Mouse (Mus musculus) cerebellum, adult 11-12 months (tissue): ENCODE data around the gene Capn15.

ENCODE experiments used
- DNase-seq: peaks from one replicate; pipeline ENCODE4 v3.0.0; 2022

The Capn15 gene

DNA sequence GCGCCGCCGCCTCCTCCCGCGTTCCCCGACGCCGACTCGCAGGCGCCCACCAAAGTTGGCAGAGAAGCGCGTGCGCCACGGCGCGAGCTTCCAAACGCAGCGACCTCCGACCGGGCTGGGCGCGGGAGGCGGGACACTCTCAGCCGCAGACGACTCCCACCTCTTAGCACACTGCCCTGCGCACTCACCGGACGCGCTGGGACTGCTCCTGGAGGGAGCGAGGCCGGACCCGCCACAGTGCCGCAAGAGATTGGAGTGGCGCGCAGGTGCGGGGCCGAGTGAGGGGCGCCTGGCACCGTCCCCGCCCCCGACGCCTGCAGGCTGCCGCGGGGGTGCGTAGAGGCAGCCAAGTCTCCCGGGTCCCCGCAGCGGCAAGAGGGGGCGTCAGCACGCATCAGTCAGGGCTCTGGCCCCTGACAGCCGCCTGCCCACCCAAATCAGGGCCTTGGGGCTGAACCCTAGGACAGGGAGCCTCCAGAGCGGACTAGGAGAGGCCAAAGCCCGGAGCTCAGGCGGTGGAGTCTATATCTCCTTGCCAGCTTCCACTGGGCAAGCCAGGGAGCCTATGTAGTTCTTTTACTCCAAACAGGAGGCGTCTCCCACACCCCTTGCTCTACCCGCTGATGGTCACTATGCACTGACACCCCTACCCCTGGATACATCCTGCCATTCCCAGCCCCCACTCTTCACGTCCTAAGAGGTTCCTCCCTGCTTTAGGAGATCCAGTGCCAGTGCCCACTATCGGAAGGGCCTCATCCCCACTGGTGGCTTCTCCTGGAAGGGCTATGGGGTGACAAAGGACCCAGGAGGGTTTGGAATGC, 33.6 kb downstream of the Capn15 start, which contains the start of gene A930017K11Rik:
TSS of gene A930017K11Rik (minus strand) at position 763 of the 821 bp plus-strand sequence.
- DNase-seq: peak; percentile 80

DNA sequence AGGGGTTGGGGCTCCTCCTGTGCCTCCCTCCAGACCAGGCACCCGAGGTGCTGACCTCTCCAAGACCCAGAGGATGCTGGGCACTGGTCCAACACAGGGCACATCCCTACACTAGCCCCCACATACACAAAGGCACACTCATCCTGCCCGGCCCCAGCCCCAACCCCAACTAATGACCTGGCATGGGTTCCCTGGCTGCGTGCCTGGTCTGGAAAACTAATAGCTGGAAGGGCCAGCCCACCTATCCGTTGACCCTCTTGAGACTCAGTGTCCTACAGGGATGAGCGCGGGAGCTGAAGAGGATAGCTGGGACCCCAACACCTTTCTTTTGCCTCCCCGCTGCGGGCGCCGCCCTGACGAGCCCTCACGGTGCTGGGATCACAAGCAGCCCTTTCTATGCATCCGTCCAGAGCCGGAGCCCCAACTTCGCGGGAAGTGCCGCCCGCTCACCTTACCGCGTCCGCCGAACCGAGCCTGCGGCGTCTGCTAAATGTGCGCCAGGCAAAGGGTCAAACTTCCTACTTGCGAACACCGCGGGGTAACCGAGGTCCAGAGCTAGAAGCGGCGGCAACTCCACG, 34.3 kb downstream of the Capn15 start:
- DNase-seq: peak; percentile 82

DNA sequence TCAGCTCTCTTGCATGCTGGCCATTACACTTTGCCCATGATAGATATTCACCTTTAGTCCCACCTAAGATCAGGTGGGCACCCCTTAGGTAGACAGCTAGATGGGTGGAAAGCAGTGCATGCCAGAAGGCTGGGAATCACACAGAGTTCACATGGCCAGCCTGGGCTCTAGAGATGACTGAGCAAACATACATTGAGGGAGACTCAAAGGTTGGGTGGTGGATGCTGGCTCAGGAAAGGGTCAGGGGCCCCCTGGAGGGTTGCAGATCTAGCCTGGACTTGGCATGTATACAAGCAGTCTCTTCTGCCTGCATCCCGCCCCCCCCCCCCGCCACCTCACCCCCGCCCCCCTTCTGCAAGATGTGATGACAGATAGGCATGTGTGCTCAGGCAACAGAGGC, 34.9 kb downstream of the Capn15 start:
- peak; percentile 59 for DNase-seq

DNA sequence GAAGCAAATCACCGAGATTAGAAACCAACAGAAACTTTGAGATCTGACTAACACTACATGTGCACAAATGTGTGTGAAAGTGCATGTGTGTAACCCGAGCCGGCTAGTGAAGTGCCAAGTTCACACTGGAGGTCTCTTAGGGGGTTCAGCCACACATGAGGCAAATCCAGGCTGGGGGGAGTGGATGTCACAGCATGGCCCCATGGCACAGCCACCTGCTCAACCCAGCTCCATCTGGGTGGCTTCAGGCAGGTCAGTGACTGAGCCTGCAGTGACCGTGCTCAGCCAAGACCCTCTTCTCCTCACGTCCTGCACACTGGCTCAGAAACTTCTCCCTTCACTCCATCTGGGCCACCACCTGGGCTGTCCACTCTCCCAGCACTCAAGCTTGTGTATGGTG, 35.6 kb downstream of the Capn15 start:
- peak; percentile 67 for DNase-seq

DNA sequence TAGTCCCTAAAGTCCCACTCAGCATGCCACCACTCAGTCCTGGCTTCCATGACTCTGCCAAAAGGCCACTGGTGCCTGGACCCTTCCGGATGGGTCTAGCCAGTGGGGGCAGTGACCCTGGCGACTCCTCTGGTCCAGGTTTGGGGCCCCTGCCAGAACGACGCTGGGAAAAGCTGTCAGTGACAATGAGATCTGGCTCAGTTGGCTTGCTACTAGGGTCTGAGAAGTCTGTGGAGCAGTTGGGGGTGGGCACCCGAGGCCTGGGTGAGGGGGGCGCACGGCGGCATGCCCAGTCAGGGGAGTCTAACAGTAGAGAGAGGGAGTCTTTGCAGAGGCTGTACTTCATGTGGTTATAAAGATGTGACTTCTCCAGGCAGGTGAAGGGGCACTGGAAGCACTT, 37.5 kb downstream of the Capn15 start:
- DNase-seq: peak; percentile 60

DNA sequence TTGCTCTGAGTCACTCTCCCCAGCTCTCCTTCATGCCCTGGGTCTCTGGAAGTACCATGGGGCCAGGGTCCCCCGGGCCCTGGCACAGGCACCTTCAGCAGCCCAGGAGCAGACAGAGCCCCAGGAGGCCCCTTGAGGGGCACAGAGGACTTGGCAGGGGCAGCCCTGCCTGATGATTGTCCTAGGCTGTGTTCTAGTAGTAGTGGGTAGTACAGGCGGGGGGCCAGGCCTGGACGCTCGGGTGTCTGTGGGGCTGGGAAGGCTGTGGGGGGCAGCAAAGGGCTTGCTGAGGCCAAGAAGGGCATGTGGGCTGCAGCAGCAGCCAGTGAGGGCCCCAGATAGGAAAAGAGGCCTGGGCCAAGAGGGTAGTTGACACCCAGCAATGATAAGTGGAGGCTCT, 38.0 kb downstream of the Capn15 start:
- peak; percentile 54 for DNase-seq

DNA sequence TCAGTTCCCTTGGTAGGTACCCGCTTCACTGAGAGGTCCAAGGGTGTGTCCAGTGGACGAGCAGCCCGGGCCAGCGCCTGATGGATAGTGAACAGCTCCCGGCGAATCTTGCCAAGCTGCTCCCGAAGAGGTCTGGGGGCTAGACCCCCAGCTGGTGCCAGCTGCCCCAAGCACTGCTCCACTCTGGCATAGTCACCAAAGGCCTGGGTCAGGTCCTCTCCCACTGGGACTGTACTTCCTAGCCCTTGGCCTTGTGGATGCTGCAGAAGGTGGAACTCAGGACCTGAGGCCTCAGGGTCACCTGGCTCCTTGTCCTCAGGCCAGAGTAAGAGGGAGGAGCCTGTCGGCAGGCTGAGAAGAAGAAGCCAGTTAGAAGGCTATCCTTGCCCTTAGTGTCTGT, 38.7 kb downstream of the Capn15 start:
- DNase-seq: peak; percentile 46

DNA sequence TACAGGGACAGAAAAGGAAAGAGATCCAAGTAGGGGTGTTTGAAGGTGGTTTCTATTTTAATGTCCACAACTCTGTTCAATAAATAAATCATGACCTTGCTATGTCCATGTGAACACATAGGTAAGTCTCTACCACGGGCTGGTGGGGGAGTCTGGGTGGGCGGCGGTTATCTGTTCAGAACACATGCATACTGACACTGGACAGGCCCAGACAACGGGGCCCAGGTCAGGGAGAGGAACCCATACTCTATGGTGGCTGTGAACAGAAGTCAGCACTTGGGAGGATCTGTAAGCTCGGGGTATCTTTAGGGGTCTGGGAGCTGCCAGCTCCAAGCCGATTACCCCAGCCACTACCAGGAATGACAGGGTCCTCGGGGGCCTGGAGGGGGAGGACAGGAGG, 39.2 kb downstream of the Capn15 start:
- DNase-seq: peak; percentile 39

DNA sequence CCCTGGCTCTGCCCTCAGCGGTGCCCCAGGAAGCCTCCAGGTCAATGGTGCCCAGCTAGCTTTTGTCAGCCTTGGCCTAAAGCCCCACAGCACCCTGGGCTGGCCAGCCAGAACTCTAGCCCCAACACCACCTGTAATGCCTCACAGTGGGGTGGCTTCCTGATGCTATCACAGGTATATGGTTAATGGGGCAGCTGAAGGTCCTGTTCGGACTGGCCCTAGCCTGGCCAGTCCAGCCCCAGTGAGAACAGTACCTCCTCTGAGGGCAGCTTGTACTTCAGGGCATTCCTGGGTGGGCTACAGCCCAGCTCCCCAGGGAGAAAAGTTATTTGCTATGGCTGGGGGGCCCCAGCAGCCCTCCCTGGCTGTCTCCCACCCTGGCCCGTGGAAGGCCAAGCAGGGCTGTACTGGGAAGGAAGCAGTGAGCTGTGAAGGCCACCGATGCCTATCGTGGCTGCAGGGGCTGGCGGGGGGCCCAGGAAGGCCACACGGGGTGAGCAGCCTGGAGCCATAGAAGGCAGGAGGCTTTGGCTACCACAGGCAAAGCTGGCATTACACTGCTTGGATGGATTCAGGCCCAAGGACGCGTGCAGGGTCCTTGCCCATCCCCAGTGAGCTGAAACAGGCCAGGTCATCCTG, 40.0 kb downstream of the Capn15 start:
- DNase-seq: peak; percentile 48

DNA sequence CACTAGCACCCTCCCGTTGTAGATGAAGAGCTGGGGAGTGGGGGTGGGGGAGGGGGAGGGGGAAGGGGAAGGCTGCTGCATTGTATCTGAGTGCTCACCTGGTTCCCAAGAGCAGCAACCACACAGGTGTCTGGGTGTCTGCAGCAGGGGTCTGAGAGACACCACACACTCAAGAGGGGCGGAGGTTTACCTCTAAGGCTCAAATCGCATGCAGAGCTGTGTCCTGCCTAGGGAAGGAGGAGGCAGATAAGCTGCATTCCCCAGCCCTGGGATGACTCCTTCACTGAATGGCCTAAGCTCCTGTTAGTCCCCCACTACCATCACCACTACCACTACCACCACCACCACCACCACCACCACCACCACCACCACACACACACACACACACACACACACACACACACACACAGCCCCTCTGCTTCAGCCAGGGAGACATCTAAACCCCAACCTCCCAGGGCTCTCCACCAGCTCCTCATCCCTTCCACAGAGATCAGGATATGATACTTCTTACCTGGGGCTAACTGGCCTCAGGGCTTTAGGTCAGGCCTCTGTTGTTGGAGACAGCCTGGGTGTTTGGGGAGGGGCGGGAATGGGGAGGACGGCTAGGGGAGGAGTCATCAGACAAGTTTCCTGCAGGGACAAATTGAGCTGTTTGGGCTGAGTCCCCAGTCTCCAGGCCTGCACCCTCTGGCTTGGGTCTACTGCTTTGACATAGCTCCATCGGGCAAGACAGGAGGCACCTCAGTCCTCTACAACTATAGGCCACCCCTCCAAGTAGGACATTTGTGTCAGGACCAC, 41.0 kb downstream of the Capn15 start, which contains the start of the genes Pigq and Nhlrc4:
TSS of gene Pigq (minus strand) at position 571 of the 798 bp plus-strand sequence.
TSS of gene Nhlrc4 (minus strand) at position 596 of the 798 bp plus-strand sequence.
- no peak for DNase-seq

DNA sequence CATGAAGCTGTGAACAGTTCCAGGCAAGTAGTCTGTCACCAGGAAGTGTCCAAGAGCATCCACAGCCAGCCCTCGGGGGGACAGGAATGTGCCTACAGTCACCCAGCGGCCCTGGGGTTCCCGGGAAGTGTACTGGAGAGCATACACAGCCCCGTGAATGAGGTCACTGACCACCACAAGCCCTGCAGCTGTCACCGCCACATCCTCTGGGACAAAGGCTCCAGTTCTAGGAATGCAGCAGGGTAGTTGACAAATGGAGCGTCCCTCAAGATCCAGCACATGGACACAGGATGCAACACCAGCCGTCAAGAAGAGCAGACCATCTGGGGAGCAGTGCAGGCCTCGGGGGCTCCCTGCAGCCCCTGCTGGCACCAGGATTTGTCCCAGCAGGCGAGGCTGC, 41.8 kb downstream of the Capn15 start:
- DNase-seq: peak; percentile 38

DNA sequence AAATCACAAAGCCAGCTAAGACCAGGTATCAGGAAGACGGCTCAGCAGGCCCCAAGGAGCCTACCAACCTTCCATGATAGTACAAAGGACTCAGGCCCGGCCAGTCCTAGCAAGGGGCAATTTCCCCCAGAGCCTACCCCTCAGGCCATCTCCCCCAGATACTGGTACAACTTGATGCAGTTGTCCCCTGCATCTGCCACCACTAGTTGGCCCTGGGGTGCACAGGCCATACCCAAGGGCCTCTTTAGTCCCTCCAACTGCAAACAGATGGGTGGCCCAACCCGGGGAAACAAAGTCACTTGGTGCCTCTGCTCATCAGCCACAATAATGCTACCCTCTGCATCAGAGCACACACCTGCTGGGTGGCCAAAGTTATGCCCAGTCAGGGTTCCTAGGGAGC, 42.4 kb downstream of the Capn15 start:
- DNase-seq: peak; percentile 45

DNA sequence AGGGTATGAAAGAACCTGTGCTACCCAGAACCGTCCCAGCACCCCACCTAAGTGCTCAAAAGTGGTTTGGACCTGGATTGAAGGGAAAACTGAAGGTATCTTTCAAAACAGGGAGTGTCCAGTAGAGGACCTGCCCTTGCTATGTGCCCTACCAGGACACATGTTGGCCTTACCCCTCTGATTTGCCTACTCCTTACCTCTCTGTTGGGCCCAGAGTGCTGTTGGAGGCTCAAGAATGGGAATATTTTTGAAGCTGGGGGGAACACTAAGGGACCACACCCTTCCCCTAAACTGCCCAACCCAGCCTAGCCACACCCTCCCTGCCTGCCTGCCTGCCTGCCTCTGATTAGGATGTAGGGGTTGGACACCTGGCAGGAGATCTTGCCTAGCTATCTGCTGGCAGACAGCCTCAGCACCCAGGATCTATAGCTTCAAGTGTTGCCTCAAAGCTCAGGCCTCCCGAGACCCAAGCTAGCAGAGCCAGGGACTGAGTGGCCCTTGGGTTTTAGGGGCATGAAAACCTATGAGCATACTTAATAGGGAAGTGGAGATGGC, 42.9 kb downstream of the Capn15 start:
- DNase-seq: no peak

DNA sequence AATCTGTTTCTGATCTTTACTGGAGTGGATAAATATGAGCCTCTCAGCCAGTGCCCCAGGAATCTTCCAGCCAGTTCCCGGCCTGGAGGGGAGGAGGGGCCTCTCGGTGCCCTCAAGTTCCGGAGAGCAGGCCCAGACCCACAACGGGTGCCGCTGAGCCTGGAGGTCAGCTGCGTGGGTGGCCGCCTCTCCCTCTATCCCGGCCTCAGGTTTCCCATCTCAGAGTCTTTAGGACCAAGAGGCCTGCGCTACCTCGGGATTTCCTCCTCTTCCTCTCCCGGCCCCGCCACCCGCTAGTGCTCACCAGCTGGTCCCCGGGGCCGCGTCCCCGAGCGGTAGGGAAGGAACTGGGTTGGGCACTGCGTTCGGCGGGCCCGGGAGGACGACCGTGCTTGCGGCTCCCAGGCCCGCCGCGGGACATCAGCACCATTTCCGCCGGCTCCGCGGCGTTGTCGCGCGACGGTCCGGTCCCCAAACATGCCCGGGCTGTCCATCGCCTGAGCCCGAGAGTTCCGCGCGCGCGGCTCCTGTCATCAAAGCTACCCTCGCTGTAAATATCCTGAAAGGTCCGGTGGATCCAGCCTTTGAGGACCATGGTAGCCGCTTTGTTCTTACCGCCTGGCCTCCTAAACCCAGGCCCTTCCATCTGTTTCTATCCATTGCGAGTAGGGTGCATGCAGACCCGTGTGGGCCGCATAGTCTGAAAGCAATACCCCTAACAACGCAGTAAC, 43.9 kb downstream of the Capn15 start:
- peak; percentile 73 for DNase-seq

DNA sequence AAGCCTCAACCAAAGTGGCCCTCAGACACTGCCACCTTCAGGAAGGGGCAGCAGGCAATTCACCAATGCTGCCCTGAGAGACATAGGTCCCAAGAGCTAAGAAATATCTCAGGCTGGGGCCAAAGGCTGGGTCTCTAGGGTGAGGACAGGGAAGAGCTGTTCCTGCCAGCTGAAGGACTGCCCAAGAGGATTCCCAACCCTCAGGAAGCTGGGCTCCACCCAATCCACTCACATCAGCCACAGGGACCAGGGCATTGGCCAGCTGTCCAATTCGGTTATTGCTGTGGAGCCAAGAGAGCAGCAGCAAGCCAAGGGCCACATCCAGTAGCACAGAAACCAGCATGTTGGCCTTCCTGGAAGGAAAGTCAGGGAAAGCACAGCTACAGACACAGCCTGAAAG, 51.1 kb downstream of the Capn15 start:
- DNase-seq: no peak

DNA sequence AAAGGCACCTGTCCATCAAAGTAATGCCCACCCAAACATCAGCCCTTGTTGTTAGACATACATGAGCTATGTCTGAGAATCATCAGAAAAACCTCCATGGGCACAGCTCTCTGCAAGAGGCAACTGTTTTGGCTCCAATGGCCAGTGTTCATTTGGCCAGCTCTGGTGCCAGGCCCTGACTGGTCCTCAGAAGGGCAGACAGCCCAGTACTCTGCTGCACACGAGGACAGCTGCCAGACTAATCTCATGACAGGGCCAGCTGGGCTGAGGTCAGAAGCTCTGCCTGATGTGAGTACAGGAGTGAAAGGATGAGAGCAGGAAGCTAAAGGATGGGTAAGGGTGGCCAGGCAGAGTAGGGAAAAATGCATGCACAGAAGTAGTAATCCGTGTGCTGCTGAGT, 60.2 kb downstream of the Capn15 start:
- peak; percentile 53 for DNase-seq

DNA sequence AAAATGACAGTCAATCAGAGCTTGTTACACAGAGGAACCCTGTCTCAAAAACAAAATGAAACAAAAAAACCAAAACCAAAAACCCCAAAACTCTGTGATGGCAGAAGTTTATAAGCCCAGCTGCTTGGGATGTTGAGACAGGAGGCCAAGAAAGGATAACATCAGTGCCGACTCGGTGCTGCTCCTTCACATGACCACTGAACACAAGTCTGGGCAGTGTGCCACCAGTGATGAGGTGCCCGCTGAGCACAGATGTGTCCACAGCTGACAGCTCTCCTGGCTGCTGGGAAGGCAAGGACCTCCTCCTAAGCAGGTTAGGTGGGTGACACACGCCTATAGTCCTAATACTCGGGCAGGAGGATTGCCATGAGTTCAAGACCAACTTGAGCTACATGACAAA, 63.5 kb downstream of the Capn15 start:
- peak; percentile 72 for DNase-seq

DNA sequence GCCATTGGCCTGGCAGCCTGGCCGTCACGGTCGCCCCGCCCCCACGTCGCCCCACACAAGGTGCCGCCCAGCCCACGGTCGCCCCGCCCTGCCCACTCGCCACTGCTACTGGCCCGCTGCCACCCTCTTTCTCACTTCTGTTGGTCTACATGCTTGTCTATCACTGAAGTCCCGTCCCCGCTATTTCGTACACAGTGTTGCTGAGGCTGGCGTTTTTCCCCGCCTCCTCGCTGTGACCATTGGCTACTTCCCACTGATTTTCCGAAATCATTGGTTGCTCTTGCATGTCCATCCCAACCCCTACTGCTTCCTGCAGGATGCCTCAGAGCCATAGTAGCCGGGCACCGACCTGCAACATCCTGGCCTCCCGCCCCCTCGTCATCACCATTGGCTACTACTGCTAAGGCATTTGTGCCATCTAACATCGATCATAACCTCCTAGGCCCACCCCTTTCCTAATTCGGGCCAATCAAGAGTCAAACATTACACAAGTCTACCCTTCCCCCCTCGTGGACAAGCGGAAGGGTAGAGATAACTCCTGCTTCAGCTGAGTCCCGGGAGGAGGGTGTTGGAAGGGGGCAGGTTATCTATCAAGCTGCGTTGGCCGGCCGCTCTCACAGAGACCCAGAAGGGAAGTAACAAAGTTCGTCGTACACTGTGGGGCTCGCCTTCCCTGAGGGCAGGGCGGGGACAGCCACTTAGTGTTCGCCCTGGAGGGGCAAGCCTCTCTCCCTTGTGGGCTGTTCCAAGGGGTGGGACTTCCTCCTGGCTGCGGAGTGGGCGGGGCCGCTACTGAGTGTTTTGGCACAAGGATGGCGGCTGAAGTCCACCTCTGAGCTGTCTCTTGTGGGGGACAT, 65.6 kb downstream of the Capn15 start:
- DNase-seq: peak; percentile 100

DNA sequence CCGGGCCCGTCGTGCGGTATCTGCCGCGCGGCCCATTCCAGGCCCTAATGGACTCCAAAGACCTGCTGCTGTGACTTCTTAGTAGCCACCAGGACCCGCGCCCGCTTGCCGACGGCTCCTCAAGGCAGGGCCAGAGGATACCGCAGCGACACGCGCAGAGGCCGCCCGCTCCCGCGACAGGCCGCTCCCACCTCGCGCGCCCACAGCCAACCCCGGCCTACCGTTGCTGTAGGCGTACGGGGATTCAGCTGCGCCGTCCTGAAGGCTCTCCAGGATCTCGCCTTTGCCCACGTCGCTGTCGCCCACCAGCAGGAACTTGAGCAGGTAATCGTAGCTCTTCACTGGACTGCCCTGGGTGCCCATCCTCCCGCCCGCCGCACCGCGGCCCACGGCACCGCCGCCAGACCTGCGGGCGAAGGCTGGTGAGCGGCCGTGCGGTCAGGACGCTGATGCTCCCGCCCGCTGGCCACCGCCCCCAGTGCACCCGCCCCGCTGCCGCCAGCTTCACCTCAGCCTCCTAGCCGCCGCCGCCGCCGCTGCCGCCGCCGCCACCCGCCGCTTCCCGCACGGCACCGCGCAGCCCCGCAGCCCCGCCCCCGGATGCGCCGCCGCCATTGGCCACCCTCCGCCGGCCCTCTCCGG, 66.3 kb downstream of the Capn15 start, which contains the start of gene Rab40c:
TSS of gene Rab40c (minus strand) at position 584 of the 642 bp plus-strand sequence.
- no peak for DNase-seq

DNA sequence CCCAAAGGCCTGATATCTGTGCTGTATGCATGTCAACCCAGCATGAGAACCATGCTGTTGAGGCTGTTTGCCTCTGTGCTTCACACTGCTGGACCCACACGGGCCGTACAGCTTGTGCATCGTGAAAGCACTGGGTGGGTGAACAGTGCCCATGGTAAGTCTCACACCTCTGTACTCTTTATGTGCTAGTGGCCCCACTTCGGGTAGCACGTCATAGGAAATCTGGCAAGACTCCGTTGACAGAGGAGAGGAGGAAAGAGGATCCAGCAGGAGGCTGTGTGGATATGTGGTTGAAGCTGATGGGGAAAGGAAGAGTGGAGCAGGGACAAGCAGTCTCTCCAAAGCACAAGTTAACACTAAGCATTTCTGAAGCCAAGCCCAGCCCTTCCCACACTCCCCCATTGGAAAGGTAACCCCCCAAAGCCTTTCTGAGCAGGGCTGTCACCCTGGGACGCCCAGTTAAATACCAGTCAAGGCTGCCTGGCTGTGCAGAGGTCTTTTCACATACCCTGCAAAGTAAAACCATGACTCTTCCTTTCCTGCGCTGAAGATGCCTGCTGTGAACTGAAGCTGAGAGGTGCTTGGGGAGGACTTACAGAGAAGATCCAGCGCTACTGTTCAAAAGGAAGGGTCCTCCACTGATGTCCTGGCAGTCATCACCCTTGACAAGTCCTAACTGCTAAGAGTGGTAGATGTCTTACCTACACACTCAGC, 67.4 kb downstream of the Capn15 start:
- DNase-seq: no peak
